Mouse (Mus musculus): Measurements from ENCODE around the gene Prelid3b.
A peak's percentile ranks its signal among the peaks of the same experiment; 100 is the strongest.

DNA sequence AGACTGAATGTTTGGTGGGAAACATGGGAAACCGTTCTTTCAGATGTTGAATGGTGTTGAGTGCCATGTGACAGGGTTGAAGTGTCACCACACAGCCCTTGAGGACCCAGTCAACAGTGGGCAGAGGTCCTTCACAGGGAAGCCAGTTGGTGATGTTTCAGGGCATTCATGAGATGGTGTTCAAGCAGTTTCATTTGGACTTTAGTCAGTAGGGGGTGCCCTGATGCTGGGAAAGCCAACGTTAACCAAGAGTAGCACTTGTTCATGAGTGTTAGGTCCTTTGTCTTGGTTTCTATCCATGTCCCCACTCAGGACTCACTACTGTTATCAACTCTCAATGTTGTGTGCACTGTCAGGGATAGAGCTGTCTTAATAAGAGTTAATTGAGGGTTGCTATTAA, 20.0 kb upstream of the Prelid3b start:
- TF ChIP-seq POLR2A (IDR thresholded peaks at IDR 0.05; ENCODE audit: borderline replicate concordance, control insufficient read depth, low read depth, low read length) (no peak), CTCF (IDR thresholded peaks at IDR 0.05; ENCODE audit: control insufficient read depth, insufficient read depth, low read length) (0 out of 2 replicates have a peak, but pooled peaks have one; percentile 34)
